Mouse (Mus musculus) bone marrow, adult 2 months (tissue): ENCODE measurements around the gene Rab42.

Experiments
- CTCF ChIP-seq: fragments of 200-500 bp; IDR thresholded peaks from 2 replicates; pipeline ENCODE4 v1.5.1; 2011; ENCODE audit warnings: low read length, control low read depth; ENCODE audit not compliant: control insufficient read depth, insufficient read depth
- POLR2A ChIP-seq: fragments of 200-500 bp; IDR thresholded peaks from 2 replicates; pipeline ENCODE4 v1.6.1; 2011; ENCODE audit warnings: low read depth, mild to moderate bottlenecking, control low read depth, low read length, borderline replicate concordance; ENCODE audit not compliant: control insufficient read depth

DNA sequence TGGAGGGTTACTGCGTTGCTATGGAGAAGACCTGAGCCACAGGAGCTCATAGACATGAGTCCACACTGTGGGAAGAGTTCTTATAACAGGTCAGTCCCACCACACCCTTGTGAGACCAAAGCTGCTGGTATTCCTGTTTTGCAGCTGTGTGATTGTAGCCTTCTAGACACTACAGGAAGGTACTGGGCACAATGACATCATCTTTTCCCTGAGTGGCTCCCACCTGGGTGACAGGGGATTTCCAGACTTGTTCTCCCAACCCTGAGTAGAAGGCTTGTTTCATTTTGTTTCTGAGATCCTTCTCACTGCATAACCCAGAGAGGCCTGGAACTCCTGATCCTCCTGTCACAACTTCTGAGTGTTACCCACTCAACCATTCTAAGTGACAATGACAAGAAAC lies 3.3 kb downstream of the Rab42 start:
- no peak for TF ChIP-seq POLR2A
- TF ChIP-seq CTCF: no peak
